Mouse (Mus musculus) hematopoietic stem cell, adult 5-6 weeks (primary cell): ENCODE data around the gene Kctd17. TPM values are rescaled to one million over a fixed set of nuclear protein-coding genes. Genes with fewer than 3 reads are reported as not detected.
A peak's percentile ranks its signal among the peaks of the same experiment; 100 is the strongest.

Experiments
- ATAC-seq, 2 experiments: fragments of 125-278 bp in 1 of 2; replicated peaks in 1 of 2; 2 replicates each; pipeline ENCODE4 v1.8.0; 2016 to 2017; ENCODE audit warnings: inconsistent platforms in 2 of 2, mild to moderate bottlenecking in 2 of 2, moderate number of reproducible peaks in 2 of 2, low read depth in 1 of 2, moderate TSS enrichment in 1 of 2; ENCODE audit not compliant: low FRiP score in 2 of 2, poor library complexity in 2 of 2, severe bottlenecking in 2 of 2, insufficient read depth in 1 of 2, low TSS enrichment in 1 of 2
- total RNA-seq: library from RNA; stranded (forward); fragments of 172-1452, 232-1000 nt; gene quantifications from 2 replicates; pipeline ENCODE4 v1.2.3, GENCODE M21; 2017

Kctd17 gene
- total RNA-seq, 1 experiment from 2014 or later = 21.4 TPM

GRCm38 (mm10) chr15:78462981-78463380 lies 34.6 kb downstream of the Kctd17 start:
- peak in 1 of 2 experiments; percentile 66; a peak in 3 of 4 replicates for ATAC-seq

- ATAC-seq = no peak
These were observed 38.4 kb downstream of the Kctd17 start for GRCm38 (mm10) chr15:78466809-78467208.

- no peak for ATAC-seq
These were observed 39.2 kb downstream of the Kctd17 start for GRCm38 (mm10) chr15:78467570-78467969.

DNA sequence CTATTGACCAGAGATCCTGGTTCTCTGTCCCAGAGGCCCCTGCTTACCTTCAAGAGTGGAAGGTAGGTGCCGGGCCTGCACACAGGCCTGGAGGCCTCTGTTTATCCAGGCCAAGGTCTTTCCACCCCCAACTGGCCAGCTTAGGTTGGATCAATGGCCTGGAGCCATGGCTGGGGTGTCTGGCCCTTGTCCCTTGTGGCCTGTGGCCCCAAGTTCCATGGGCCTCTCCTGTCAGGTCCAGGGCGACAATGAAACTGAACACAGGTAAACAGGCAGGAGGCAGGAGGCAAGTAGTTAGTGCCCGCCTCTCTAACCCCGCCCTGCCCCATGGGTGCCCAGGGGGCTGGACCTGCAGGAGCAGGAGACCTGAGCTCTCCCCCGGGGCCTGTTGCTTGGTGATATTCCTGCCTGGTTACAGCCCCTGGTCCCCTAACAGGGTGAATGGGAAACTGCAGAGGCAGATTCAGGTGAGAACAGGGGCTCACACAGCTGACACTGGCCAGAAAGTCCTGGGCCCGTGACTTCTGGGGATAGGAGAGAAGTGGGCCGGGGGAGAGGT lies 40.1 kb downstream of the Kctd17 start, which contains the start of gene Tmprss6:
Gene Tmprss6, minus strand, starts transcription at position 256 of the 559 bp plus-strand sequence.
- ATAC-seq = no peak

- no peak for ATAC-seq
These were observed 42.3 kb downstream of the Kctd17 start for GRCm38 (mm10) chr15:78470495-78471276.

DNA sequence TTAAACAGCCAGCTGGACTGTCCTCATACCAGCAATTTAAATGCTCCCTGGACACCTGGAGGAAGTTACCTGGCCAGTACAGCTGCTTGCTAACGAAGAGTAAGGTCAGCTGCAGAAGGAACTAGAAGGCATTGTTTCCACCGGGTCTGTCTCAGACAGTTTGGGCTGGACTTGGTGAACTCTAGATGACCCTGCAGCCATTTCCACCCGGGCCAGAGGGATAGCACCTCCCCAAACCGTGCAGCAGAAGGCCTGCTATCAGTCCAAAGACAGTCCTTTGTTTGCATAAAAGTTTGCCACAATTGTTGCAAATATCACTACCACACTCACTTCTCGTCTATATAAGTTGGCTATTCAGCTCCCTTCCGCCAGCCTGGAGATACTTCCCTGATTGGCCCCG lies 43.5 kb downstream of the Kctd17 start:
- no peak for ATAC-seq

- no peak for ATAC-seq
These were observed 45.1 kb downstream of the Kctd17 start for GRCm38 (mm10) chr15:78473442-78473841.

GRCm38 (mm10) chr15:78475604-78476031 lies 47.3 kb downstream of the Kctd17 start:
- peak; percentile 47 to 50; a peak in 3 of 4 replicates for ATAC-seq

GRCm38 (mm10) chr15:78476878-78477277 lies 48.5 kb downstream of the Kctd17 start:
- ATAC-seq = no peak

DNA sequence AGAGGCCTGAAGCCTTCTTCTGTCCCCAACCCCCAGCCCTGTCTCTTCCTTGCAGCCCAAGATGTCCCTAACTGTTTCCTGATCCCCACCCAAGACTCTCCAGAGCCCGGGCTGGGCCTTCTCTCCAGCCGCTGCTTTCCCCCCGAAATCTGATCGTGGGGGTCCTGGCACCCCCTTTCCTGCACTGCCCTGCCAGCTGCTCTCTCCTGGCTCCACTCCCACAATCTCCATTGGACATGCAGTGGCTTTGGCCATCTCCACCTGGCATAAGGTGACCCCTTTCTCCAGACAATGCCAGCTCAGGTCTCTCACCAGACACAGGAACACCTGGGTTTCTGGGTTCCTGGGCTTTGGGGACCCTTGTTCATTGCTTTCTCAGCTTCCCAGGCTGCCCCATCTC lies 49.7 kb downstream of the Kctd17 start:
- ATAC-seq = no peak

DNA sequence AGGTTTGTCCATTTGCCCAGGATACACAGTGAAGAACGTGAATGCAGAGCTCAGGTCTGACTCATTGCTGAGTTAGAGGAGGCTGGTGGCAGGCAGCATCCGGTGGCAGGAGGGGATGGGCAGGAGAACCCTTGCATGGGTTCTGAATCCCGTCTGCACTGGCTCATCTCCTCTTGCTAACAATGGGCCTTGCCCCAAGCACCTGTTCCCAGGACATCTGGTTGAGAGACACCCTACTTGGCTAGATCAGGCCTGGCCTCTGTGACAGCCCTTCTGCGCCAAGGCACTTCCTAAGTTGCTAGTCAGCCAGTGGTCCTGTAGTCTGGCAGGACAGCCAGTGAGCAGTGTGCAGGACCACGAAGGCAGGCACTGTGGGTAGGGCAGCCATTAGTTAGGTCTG lies 51.1 kb downstream of the Kctd17 start:
- ATAC-seq = no peak

DNA sequence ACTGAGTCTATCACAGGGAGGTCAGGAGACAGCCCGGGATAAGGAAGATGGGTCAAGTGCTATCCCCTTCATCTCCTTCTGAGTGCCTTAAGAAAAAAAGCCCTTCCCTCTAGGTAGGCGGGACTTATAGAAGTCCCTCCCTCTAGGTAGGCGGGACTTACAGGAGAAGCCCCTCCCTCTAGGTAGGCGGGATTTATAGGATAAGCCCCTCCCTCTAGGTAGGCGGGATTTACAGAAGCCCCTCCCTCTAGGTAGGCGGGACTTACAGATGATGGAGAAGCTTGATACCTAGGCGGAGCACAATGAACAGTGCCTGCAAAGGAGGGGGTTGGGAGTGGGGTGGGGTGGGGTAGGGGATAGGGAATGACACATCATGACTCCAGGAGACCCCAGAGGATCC lies 51.7 kb downstream of the Kctd17 start:
- no peak for ATAC-seq

DNA sequence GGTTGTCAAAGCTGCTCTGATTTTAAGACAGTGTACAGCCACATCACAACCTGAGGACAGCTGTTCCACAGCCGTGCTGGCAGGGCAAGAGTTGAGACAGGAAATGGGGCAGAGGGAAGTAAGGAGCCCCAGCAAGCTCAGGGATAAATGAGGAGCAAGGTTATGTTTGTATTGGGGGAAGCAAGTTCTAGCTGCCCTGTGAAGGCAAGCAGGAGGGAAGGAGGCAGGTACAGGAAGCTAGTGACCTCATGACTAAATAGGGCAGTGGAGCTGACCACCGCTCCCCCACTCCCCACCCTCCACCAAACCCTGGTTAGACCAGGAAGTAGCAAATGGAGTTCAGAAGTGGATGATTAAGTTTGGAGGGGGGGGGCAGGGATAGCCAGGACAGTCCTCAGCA lies 52.6 kb downstream of the Kctd17 start:
- no peak; a peak in 1 of 4 replicates for ATAC-seq

DNA sequence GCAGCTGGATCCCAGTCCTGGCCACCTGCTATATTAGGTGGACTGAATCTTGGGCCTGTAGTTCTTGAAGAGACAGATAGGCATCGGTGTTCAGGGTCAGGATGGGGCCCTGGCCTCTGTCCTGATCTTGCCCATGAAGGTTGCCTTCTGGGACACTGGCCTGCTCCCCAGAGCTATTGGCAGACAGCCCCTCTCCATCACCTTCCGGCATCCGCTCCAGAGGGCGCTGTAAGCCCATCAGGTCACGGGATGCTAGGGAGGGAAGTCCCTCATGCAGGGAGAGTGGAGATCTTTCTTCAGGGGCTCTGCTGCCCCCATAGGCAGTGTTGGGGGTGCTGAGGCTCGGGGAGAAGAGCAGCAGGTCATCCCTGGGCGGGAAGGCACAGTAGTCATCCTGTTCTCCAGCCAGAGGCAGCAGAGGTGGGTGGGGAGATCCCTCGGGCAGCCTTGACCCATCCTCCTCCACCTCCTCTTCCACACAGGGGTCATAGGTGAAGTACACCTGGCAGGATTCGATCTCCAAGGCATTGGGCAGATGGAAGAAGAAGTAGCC lies 53.2 kb downstream of the Kctd17 start:
- ATAC-seq = peak in 1 of 2 experiments; percentile 65; a peak in 1 of 4 replicates

DNA sequence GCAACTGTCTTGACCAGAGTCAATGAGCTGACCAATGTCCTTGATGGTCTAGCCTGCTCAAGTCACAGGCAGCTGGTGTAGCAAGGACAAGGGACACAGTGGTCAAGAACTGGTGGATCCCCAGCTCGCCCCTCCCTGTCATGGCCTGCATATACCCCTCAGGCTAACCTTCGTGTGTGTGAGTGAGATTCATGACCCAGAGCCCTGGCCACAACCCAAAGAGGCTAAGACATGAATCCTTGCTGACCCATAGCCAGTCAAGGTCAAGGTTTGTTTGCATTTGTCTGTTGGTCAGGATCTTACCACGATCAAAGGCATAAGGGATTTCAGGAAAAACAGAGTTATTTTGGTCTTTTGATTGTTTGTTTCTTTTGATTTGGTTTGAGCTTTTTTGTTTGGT lies 54.2 kb downstream of the Kctd17 start:
- no peak for ATAC-seq

DNA sequence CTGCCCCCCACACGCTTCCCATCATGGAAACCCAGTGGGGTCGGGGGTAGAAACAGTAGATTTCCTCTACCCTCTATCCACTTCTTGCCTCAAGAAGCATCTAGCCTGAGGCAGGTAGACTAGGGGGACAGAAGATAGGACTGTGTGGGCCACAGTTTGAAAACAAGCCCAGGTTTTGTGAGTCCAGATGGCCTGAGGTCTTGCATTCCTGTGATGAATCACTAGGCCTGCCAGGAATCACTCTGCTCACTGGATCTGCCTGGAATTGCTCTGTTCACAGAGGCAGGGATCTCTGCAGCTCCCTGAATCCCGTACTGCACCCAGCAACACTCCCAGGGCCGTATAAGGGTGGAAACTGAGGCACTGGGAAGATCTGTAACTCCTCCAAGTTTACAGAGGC lies 54.9 kb downstream of the Kctd17 start:
- no peak for ATAC-seq

DNA sequence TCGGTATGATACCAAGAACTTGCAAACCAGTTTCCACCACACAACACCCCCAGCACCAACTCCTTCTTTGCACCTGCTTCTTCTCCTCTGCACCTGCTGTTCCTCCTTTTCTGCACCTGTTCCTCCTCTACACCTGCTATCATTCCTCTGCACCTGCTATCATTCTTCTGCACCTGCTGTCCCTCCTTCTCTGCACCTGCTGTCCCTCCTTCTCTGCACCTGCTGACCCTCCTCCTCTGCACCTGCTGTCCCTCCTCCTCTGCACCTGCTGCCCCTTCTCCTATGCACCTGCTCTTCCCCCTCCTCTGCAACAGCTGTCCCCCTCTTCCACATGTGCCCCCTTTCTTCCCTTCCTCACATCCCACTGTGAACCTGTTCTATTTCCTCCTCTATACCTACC lies 58.2 kb downstream of the Kctd17 start:
- ATAC-seq = no peak

DNA sequence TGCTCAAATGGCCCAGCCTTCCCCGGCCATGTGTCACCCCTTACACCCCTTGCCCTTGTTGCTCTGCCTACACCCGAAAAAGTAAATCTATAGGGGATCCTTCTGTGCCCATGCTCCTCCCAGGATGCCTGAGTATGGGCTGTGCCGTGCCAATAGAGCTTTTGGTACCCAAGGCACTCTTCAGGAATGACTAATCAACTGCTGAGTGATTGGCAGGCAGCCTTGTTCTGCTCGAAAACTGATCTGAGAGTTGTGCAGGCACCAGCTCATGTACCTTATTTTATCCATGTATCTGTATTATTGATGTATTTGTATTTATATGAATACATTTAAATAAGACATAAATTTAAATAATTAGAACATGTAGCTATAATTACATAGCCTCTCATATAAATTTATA lies 58.7 kb downstream of the Kctd17 start:
- no peak for ATAC-seq
